Mouse (Mus musculus): ENCODE data around the gene Phf21a. TPM values are rescaled to one million over a fixed set of nuclear protein-coding genes. Genes with fewer than 3 reads are reported as not detected.
A peak's percentile ranks its signal among the peaks of the same experiment; 100 is the strongest.

Phf21a gene
- polyA plus RNA-seq, 1 experiment from 2014 or later: 34.1 TPM

DNA sequence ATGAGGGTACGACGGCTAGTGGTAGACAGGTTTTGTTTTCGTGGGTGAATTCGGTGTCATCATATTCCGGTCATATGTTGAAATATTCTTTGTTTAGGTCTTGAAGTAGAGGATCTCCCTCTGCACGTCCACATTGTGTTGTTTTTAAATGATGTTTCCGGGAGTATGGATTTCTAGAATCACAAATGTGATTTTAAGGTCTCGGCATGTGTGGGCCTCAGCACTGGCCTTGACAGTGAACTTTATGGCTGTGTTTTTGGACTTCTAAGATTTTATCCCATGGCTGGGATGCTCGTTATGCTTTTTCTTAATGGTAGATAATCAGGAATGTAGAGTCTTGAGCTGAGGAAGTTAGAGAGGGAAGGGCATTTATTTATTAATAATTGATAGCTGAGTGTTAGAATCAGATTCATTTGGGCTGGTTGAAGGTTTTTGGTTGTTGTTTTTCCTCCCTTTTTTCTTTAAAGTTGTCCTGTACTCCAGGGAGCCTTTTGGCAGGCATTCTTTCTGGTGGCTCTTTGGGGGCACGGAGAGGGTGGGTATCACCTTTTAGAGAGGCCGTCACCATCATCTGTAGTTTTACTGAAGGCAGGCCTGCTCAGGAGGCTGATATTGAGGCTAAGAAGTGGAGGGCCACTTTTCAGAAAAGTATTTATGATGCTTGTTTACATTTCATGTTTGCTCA is 93.0 kb downstream of the Phf21a start:
- no peak for ATAC-seq (ENCODE audit: insufficient read depth, low FRiP score, low TSS enrichment)
- Histone ChIP-seq H3K4me2 (ENCODE audit: low read depth) (peak overlapping the region; percentile 91), H3K9ac (ENCODE audit: low read length) (peak overlapping the region; percentile 90), H3K4me1 (ENCODE audit: control insufficient read depth, insufficient read depth, low read length) (peaks cover 23% of the 10 kb centered on the region; the same call in 1 of the 2 replicates), H3K27me3 (ENCODE audit: control insufficient read depth, insufficient read depth, low read length) (no peaks in the 10 kb centered on the region), H3K27ac (ENCODE audit: low read depth, low read length) (peak overlapping the region; percentile 100), H3K9me3 (ENCODE audit: control insufficient read depth, low read length) (no peaks in the 10 kb centered on the region), H3K36me3 (ENCODE audit: control insufficient read depth, insufficient read depth, low read length) (no peaks in the 10 kb centered on the region), H3K4me3 (ENCODE audit: low read depth, low read length) (peak overlapping the region; percentile 89)
- WGBS: 9% methylated on average over 11 of the region's 11 CpGs
- DNase-seq (ENCODE audit: low spot score): no peak

DNA sequence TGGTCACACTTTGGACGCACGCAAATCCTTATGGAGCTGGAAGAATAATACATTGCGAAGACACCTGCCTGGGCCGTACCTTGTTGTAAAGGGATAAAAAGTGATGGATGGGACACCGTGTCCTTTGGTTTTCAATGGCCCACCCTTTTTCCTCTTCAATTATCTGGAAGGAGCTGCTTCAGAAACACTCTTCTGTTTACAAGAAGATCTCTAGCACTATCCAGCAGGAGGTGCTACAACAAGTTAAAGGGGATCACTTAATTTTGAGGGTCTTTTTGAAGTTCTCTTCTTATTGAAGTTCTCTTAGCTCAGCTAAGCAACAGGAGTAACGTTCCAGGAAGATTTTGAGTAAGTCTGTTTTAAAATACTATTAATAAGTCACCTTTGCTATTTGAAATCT is 94.1 kb downstream of the Phf21a start:
- Histone ChIP-seq H3K27ac (ENCODE audit: low read depth, low read length) (no peak overlapping the region), H3K4me2 (ENCODE audit: low read depth) (peak overlapping the region; percentile 91; the same call in 1 of the 2 replicates), H3K27me3 (ENCODE audit: control insufficient read depth, insufficient read depth, low read length) (no peaks in the 10 kb centered on the region), H3K4me3 (ENCODE audit: low read depth, low read length) (peak overlapping the region; percentile 8; the same call in 1 of the 2 replicates), H3K36me3 (ENCODE audit: control insufficient read depth, insufficient read depth, low read length) (no peaks in the 10 kb centered on the region), H3K4me1 (ENCODE audit: control insufficient read depth, insufficient read depth, low read length) (peaks cover 23% of the 10 kb centered on the region; the same call in 1 of the 2 replicates), H3K9me3 (ENCODE audit: control insufficient read depth, low read length) (no peaks in the 10 kb centered on the region), H3K9ac (ENCODE audit: low read length) (no peak overlapping the region)
- no peak for DNase-seq (ENCODE audit: low spot score)
- ATAC-seq (ENCODE audit: insufficient read depth, low FRiP score, low TSS enrichment): no peak
- 46% methylated on average over 6 of the region's 6 CpGs for WGBS

DNA sequence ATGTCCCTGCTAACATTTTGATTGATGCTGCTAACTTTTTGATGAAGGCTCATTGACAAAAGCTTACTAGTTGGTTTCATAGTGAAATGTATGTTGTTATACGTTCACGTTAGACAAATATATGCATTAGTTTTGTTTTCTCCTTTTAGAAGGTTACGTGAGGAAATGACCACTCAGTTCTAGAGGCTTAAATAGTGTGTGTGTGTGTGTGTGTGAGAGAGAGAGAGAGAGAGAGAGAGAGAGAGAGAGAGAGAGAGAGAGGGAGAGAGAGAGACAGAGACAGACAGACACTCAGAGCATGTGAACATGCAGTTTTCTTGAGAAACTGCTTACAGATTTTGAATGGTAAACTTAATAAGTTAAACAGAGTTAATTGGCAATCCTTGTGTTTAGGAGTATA is 95.8 kb downstream of the Phf21a start:
- H3K4me1 ChIP-seq (ENCODE audit: control insufficient read depth, insufficient read depth, low read length): peaks cover 23% of the 10 kb centered on the region; the same call in 1 of the 2 replicates

DNA sequence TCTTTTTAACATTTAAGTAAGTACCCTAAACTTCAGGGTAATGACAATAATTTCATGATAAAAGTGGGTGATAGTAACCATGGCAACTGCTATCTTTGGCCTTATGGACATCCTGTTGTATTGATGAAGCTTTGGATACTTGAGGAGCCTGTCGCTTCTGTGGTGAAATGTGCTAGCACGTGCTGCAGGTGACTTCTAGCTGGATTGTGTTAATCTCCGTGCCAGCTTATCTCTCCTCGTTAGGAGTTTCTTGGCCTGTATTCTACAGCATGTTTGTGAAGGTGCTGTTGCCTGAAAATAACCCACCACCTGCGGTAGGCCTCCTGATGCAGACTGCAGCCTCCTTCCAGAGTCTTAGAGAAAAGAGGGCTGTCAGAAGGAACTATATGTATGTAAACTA is 98.0 kb downstream of the Phf21a start:
- Histone ChIP-seq H3K27me3 (ENCODE audit: control insufficient read depth, insufficient read depth, low read length) (no peaks in the 10 kb centered on the region), H3K4me2 (ENCODE audit: low read depth) (no peak overlapping the region), H3K4me1 (ENCODE audit: control insufficient read depth, insufficient read depth, low read length) (peaks cover 23% of the 10 kb centered on the region; the same call in 1 of the 2 replicates), H3K9me3 (ENCODE audit: control insufficient read depth, low read length) (no peaks in the 10 kb centered on the region), H3K27ac (ENCODE audit: low read depth, low read length) (no peak overlapping the region), H3K9ac (ENCODE audit: low read length) (no peak overlapping the region), H3K36me3 (ENCODE audit: control insufficient read depth, insufficient read depth, low read length) (no peaks in the 10 kb centered on the region), H3K4me3 (ENCODE audit: low read depth, low read length) (no peak overlapping the region)
- 82% methylated on average over 5 of the region's 5 CpGs for WGBS
- DNase-seq (ENCODE audit: low spot score) (no peak), ATAC-seq (ENCODE audit: insufficient read depth, low FRiP score, low TSS enrichment) (no peak)

More for the DNA sequence above, 95.8 kb downstream of the Phf21a start:
- ATAC-seq (ENCODE audit: insufficient read depth, low FRiP score, low TSS enrichment): no peak
- Histone ChIP-seq H3K4me2 (ENCODE audit: low read depth) (peak overlapping the region; percentile 12; the same call in 1 of the 2 replicates), H3K4me3 (ENCODE audit: low read depth, low read length) (no peak overlapping the region), H3K9me3 (ENCODE audit: control insufficient read depth, low read length) (no peaks in the 10 kb centered on the region), H3K9ac (ENCODE audit: low read length) (no peak overlapping the region), H3K36me3 (ENCODE audit: control insufficient read depth, insufficient read depth, low read length) (no peaks in the 10 kb centered on the region), H3K27me3 (ENCODE audit: control insufficient read depth, insufficient read depth, low read length) (no peaks in the 10 kb centered on the region), H3K27ac (ENCODE audit: low read depth, low read length) (no peak overlapping the region)
- WGBS: 76% methylated on average over 3 of the region's 3 CpGs
- no peak for DNase-seq (ENCODE audit: low spot score)

DNA sequence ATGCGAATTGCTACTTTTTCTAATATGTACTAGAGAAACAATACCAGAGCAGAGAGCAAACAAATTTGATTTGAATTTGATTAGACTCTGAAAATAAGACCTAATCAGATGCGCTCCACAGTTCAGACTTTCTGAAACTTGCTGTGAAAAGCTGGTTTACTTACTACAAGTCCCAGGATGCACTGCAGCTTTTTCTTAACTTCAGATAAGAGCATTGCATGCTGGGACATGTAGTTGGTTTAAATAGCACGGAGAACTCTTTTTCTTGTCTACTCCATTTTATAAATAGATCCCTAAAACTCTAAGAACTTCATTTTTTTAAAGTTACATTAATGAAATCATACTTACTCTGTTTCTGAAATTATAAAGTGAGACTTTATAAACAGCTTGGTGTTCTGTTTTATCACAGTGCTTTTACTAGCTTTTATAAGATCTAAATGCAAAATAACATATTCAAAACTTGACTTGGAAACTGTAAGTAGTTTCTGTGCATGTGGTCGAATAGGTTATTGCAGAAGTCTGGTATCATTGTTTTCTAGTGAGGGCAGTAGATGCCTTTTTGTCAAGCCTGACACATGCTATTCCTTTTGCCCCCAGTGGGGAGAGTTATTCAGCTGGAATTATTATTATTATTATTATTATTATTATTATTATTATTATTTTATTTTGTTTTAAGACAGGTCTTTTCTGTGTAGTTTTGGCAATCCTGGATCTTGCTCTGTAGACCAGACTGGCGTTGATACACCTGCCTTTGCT is 99.1 kb downstream of the Phf21a start:
- Histone ChIP-seq H3K4me1 (ENCODE audit: control insufficient read depth, insufficient read depth, low read length) (peaks cover 13% of the 10 kb centered on the region; the same call in 1 of the 2 replicates), H3K36me3 (ENCODE audit: control insufficient read depth, insufficient read depth, low read length) (no peaks in the 10 kb centered on the region), H3K9me3 (ENCODE audit: control insufficient read depth, low read length) (no peaks in the 10 kb centered on the region), H3K27me3 (ENCODE audit: control insufficient read depth, insufficient read depth, low read length) (no peaks in the 10 kb centered on the region), H3K27ac (ENCODE audit: low read depth, low read length) (no peak overlapping the region), H3K4me2 (ENCODE audit: low read depth) (no peak overlapping the region), H3K9ac (ENCODE audit: low read length) (no peak overlapping the region), H3K4me3 (ENCODE audit: low read depth, low read length) (no peak overlapping the region)
- DNase-seq (ENCODE audit: low spot score) (no peak), ATAC-seq (ENCODE audit: insufficient read depth, low FRiP score, low TSS enrichment) (no peak)
- 86% methylated on average over 5 of the region's 5 CpGs for WGBS

DNA sequence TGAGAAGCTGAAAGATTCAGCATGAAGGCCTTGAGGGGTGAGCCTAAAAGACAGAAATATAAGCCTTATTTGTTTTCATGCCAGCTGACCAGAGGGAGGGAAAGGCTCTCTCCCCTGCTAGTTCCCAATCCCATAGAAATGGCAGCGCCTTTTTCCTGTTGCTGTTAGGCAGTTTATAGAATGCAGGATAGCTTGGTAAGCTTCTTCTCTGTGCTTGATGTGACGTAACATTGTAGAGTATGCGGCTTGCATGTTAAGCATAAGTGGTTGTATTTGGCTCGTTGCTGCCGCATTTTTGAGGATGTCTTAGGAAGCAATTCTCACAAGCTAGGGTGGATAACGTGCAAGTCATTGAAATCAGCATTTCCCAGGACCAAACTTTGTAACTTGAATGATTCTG is 105.2 kb downstream of the Phf21a start:
- Histone ChIP-seq H3K4me2 (ENCODE audit: low read depth) (no peak overlapping the region), H3K4me3 (ENCODE audit: low read depth, low read length) (no peak overlapping the region), H3K27me3 (ENCODE audit: control insufficient read depth, insufficient read depth, low read length) (no peaks in the 10 kb centered on the region), H3K9me3 (ENCODE audit: control insufficient read depth, low read length) (no peaks in the 10 kb centered on the region), H3K27ac (ENCODE audit: low read depth, low read length) (no peak overlapping the region), H3K36me3 (ENCODE audit: control insufficient read depth, insufficient read depth, low read length) (no peaks in the 10 kb centered on the region), H3K4me1 (ENCODE audit: control insufficient read depth, insufficient read depth, low read length) (no peaks in the 10 kb centered on the region), H3K9ac (ENCODE audit: low read length) (no peak overlapping the region)
- no peak for ATAC-seq (ENCODE audit: insufficient read depth, low FRiP score, low TSS enrichment)
- WGBS: 69% methylated on average over 6 of the region's 6 CpGs
- no peak for DNase-seq (ENCODE audit: low spot score)

DNA sequence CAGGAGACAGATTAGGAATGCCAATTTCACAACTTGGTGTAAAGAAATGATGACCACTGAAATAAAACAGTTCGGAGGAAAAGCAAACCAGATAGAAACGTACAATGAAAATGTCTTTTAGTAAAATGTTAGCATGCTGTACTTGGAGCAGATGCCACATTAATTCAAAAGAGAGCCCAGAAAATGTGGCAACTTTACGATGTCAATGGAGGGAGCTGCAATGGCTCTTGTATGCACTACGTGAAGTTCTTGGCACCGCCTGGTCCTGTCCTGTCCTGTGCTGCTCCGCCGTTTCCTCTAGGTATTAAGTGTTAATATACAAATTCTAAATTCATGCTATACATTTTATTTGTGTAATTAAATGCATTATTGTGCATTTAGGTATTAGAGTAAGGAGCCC is 105.8 kb downstream of the Phf21a start:
- Histone ChIP-seq H3K9ac (ENCODE audit: low read length) (no peak overlapping the region), H3K4me3 (ENCODE audit: low read depth, low read length) (no peak overlapping the region), H3K9me3 (ENCODE audit: control insufficient read depth, low read length) (no peaks in the 10 kb centered on the region), H3K4me2 (ENCODE audit: low read depth) (no peak overlapping the region), H3K27ac (ENCODE audit: low read depth, low read length) (no peak overlapping the region), H3K36me3 (ENCODE audit: control insufficient read depth, insufficient read depth, low read length) (no peaks in the 10 kb centered on the region), H3K4me1 (ENCODE audit: control insufficient read depth, insufficient read depth, low read length) (no peaks in the 10 kb centered on the region), H3K27me3 (ENCODE audit: control insufficient read depth, insufficient read depth, low read length) (no peaks in the 10 kb centered on the region)
- DNase-seq (ENCODE audit: low spot score) (no peak), ATAC-seq (ENCODE audit: insufficient read depth, low FRiP score, low TSS enrichment) (no peak)
- WGBS: 76% methylated on average over 7 of the region's 7 CpGs

DNA sequence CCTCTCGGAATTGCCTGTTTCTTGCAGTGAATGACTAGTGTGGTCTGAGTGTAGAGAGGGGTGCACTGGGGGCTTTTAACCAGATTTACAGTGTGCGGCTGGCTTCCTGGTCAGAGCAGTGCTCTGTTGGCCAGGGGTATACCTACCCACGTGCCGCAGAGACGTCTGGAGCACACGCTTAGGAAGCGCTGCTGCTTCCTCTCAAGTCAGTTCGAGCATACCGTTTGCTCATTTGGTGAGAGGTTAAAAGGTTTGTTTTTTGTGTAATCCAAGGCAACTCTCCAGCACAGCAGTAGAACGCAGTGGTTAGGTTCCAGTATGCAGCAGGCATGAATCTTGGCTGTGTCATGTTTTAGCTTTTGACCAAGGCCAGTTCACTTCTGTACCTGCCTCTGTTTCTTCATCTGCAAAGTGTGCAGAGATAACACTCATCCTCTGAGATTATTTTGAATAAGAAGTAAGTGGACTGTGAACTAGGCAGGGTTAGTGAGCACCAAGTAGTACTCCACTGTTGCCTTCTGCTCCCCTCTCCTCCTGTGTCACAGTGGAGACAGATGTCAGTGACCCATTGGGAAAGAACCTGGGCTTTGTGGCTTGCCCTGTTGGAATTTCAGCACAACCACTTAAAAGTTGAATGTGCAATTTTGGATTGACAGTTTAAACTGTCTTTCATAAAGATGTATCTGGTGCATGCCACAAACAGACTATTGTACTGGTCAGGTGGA is 106.8 kb downstream of the Phf21a start:
- no peaks in the 10 kb centered on the region for H3K27me3 ChIP-seq (ENCODE audit: control insufficient read depth, insufficient read depth, low read length)
- ATAC-seq (ENCODE audit: insufficient read depth, low FRiP score, low TSS enrichment): no peak
- WGBS: 48% methylated on average over 10 of the region's 10 CpGs

More for the DNA sequence above, 106.8 kb downstream of the Phf21a start:
- H3K27ac ChIP-seq (ENCODE audit: low read depth, low read length): no peak overlapping the region
- no peak overlapping the region for H3K9ac ChIP-seq (ENCODE audit: low read length)
- no peaks in the 10 kb centered on the region for H3K36me3 ChIP-seq (ENCODE audit: control insufficient read depth, insufficient read depth, low read length)
- no peaks in the 10 kb centered on the region; the same call in 1 of the 2 replicates for H3K4me1 ChIP-seq (ENCODE audit: control insufficient read depth, insufficient read depth, low read length)
- no peak overlapping the region for H3K4me2 ChIP-seq (ENCODE audit: low read depth)
- H3K9me3 ChIP-seq (ENCODE audit: control insufficient read depth, low read length): no peaks in the 10 kb centered on the region
- no peak for DNase-seq (ENCODE audit: low spot score)
- H3K4me3 ChIP-seq (ENCODE audit: low read depth, low read length): no peak overlapping the region

Measured in neural tube, embryonic 11.5 days (tissue).